Mouse (Mus musculus) E14TG2a.4 (cell line): ENCODE data around the gene Zc3h7b.

Source experiments
- H3K27me3 ChIP-seq: 2 replicates; pipeline ENCODE4 v1.6.1; 2014; ENCODE audit warnings: low read length, control low read depth; ENCODE audit not compliant: insufficient read depth
- H3K36me3 ChIP-seq: 2 replicates; pipeline ENCODE4 v1.6.1; 2014; ENCODE audit warnings: low read length, control low read depth; ENCODE audit not compliant: insufficient read depth
- H3K4me1 ChIP-seq: replicated peaks from 2 replicates; pipeline ENCODE4 v1.6.1; 2014; ENCODE audit warnings: low read depth, low read length, control low read depth
- H3K4me3 ChIP-seq: replicated peaks from 2 replicates; pipeline ENCODE4 v1.5.1; 2014; ENCODE audit warnings: mild to moderate bottlenecking, low read length
- H3K9me3 ChIP-seq: 2 replicates; pipeline ENCODE4 v1.6.1; 2014; ENCODE audit warnings: low read length, control low read depth
- CTCF ChIP-seq: conservative IDR thresholded peaks from 2 replicates; pipeline ENCODE4 v1.5.1; 2014; ENCODE audit warnings: low read length
- NANOG ChIP-seq: IDR thresholded peaks from 2 replicates; pipeline ENCODE4 v1.6.1; 2014; ENCODE audit warnings: borderline replicate concordance, low read length, mixed read lengths
- POU5F1 ChIP-seq: IDR thresholded peaks from 2 replicates; pipeline ENCODE4 v1.6.1; 2014; ENCODE audit warnings: low read length, borderline replicate concordance

Zc3h7b gene

GRCm38 (mm10) chr15:81828426-81829207, 83.8 kb downstream of the Zc3h7b start:
- Histone ChIP-seq H3K27me3 (0 out of 2 replicates have a peak, but pooled peaks cover 2% of the 10 kb centered on the region), H3K36me3 (peaks cover 23% of the 10 kb centered on the region), H3K4me3 (no peak overlapping the region), H3K9me3 (no peaks in the 10 kb centered on the region), H3K4me1 (peaks cover 18% of the 10 kb centered on the region)
- TF ChIP-seq POU5F1 (no peak), CTCF (no peak), NANOG (no peak)

GRCm38 (mm10) chr15:81829208-81829580, 84.3 kb downstream of the Zc3h7b start:
- Histone ChIP-seq H3K27me3 (peaks cover 8% of the 10 kb centered on the region; the same call in 1 of the 2 replicates), H3K4me1 (peaks cover 12% of the 10 kb centered on the region; the same call in 1 of the 2 replicates), H3K4me3 (no peak overlapping the region), H3K9me3 (no peaks in the 10 kb centered on the region), H3K36me3 (peaks cover 17% of the 10 kb centered on the region)
- TF ChIP-seq POU5F1 (no peak), NANOG (no peak), CTCF (no peak)

GRCm38 (mm10) chr15:81830530-81830929, 85.7 kb downstream of the Zc3h7b start:
- Histone ChIP-seq H3K36me3 (peaks cover 6% of the 10 kb centered on the region), H3K27me3 (peaks cover 20% of the 10 kb centered on the region), H3K9me3 (no peaks in the 10 kb centered on the region), H3K4me3 (peak overlapping the region; percentile 73), H3K4me1 (peaks cover 16% of the 10 kb centered on the region; the same call in 1 of the 2 replicates)
- no peak for TF ChIP-seq POU5F1
- TF ChIP-seq NANOG, result no peak
- TF ChIP-seq CTCF, result no peak

- no peaks in the 10 kb centered on the region for H3K9me3 ChIP-seq
- H3K4me3 ChIP-seq, result peak overlapping the region; percentile 73
- H3K36me3 ChIP-seq, result no peaks in the 10 kb centered on the region; the same call in 1 of the 2 replicates
- H3K4me1 ChIP-seq, result peaks cover 23% of the 10 kb centered on the region
- TF ChIP-seq NANOG (no peak), CTCF (peak; percentile 88), POU5F1 (no peak)
- H3K27me3 ChIP-seq, result peaks cover 28% of the 10 kb centered on the region
Observed at GRCm38 (mm10) chr15:81831136-81831825, 86.4 kb downstream of the Zc3h7b start.

GRCm38 (mm10) chr15:81832219-81832618, 87.4 kb downstream of the Zc3h7b start:
- Histone ChIP-seq H3K27me3 (peaks cover 37% of the 10 kb centered on the region), H3K9me3 (no peaks in the 10 kb centered on the region), H3K36me3 (no peaks in the 10 kb centered on the region; the same call in 1 of the 2 replicates), H3K4me3 (no peak overlapping the region), H3K4me1 (peaks cover 30% of the 10 kb centered on the region)
- TF ChIP-seq POU5F1, result no peak

- Histone ChIP-seq H3K4me3 (no peak overlapping the region), H3K4me1 (peaks cover 32% of the 10 kb centered on the region), H3K36me3 (no peaks in the 10 kb centered on the region), H3K9me3 (no peaks in the 10 kb centered on the region), H3K27me3 (peaks cover 45% of the 10 kb centered on the region)
- TF ChIP-seq NANOG (no peak), POU5F1 (no peak), CTCF (no peak)
Observed at GRCm38 (mm10) chr15:81833481-81833880, 88.6 kb downstream of the Zc3h7b start.

DNA sequence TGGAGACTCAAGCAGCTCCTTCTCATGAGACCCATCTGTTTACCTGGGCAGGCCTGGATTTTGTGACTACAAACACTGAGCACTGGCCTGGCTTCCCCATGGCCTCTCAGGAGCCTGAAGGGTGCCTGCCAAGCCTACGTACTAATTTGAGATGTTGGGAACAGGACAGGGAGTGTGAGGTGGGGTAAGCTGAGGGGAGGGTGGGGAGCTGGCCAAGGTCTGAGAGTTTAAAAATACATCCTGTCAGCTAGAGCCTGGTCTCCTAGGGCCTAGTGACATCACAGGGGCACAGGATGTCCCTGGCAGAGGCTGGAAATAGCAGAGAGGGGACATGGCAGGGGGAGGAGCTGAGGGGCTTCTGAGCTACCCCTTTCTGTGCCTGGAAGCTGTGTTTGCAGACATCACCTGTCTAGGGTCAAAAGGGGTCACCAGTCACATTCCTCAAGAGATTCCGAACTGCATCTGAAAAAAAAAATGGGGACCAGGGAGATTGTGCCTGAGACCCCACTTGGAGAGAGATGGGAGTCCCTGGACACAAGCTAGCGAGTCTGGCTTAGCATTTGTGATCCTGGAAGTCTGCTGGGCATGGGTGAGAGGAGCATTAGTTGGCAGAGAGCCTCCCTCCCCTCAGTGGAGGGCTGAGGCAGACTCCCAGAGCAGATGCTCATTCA, 89.4 kb downstream of the Zc3h7b start:
- no peaks in the 10 kb centered on the region for H3K36me3 ChIP-seq
- H3K9me3 ChIP-seq, result no peaks in the 10 kb centered on the region
- TF ChIP-seq POU5F1 (no peak), CTCF (no peak), NANOG (no peak)
- no peak overlapping the region for H3K4me3 ChIP-seq
- H3K4me1 ChIP-seq, result peaks cover 38% of the 10 kb centered on the region
- H3K27me3 ChIP-seq, result peaks cover 47% of the 10 kb centered on the region

- no peak overlapping the region; the same call in 1 of the 2 replicates for H3K4me3 ChIP-seq
- TF ChIP-seq POU5F1 (no peak), CTCF (no peak), NANOG (no peak)
- peaks cover 53% of the 10 kb centered on the region for H3K27me3 ChIP-seq
- no peaks in the 10 kb centered on the region for H3K36me3 ChIP-seq
- H3K4me1 ChIP-seq, result peaks cover 44% of the 10 kb centered on the region
- no peaks in the 10 kb centered on the region for H3K9me3 ChIP-seq
Observed at GRCm38 (mm10) chr15:81835007-81835880, 90.4 kb downstream of the Zc3h7b start.
